Mouse (Mus musculus) ES-E14 (cell line): Measurements from ENCODE around the gene Ebf3. TPM values are rescaled to one million over a fixed set of nuclear protein-coding genes. Genes with fewer than 3 reads are reported as not detected.

Source experiments
- DNase-seq: peaks from one replicate; pipeline ENCODE4 v3.0.0-alpha.2; 2013; ENCODE audit warnings: low read depth, low spot score
- H3K27ac ChIP-seq: 2 replicates; pipeline ENCODE4 v1.5.1; 2012; ENCODE audit warnings: low read depth, mild to moderate bottlenecking, low read length, moderate library complexity, mixed read lengths; ENCODE audit not compliant: poor library complexity, insufficient read depth, severe bottlenecking
- H3K36me3 ChIP-seq: 2 replicates; pipeline ENCODE4 v1.6.1; 2012; ENCODE audit warnings: mild to moderate bottlenecking, low read length, moderate library complexity, mixed read lengths; ENCODE audit not compliant: control insufficient read depth, poor library complexity, insufficient read depth, severe bottlenecking
- H3K4me1 ChIP-seq, 2 experiments: fragments of 150-350 bp in 1 of 2; sonication (generic) in 1 of 2; 2 replicates each; pipeline ENCODE4 v1.6.1; 2012; ENCODE audit warnings: low read length in 2 of 2, mild to moderate bottlenecking in 1 of 2, mixed read lengths in 1 of 2; ENCODE audit not compliant: control insufficient read depth in 2 of 2, insufficient read depth in 2 of 2, poor library complexity in 1 of 2
- H3K4me3 ChIP-seq, 2 experiments: fragments of 150-350 bp in 1 of 2; sonication (generic) in 1 of 2; 2 replicates each; pipeline ENCODE4 v1.5.1; 2012; ENCODE audit warnings: low read length in 2 of 2, low read depth in 1 of 2, mild to moderate bottlenecking in 1 of 2, mixed read lengths in 1 of 2; ENCODE audit not compliant: insufficient read depth in 1 of 2, poor library complexity in 1 of 2, severe bottlenecking in 1 of 2
- H3K9ac ChIP-seq: 2 replicates; pipeline ENCODE4 v1.6.1; 2012; ENCODE audit warnings: low read depth, mild to moderate bottlenecking, low read length, mixed read lengths; ENCODE audit not compliant: poor library complexity, insufficient read depth, severe bottlenecking
- H3K9me3 ChIP-seq: fragments of 150-350 bp; sonication (generic); 2 replicates; pipeline ENCODE4 v1.6.1; 2012; ENCODE audit warnings: low read depth, mild to moderate bottlenecking, low read length; ENCODE audit not compliant: control insufficient read depth, insufficient read depth
- CHD2 ChIP-seq: IDR thresholded peaks from 2 replicates; pipeline ENCODE4 v1.6.1; 2014; ENCODE audit warnings: mild to moderate bottlenecking, low read depth, low read length, inconsistent platforms
- HCFC1 ChIP-seq: IDR thresholded peaks from 2 replicates; pipeline ENCODE4 v1.6.1; 2012; ENCODE audit warnings: low read length, inconsistent platforms, borderline replicate concordance; ENCODE audit not compliant: insufficient read depth
- MAFK ChIP-seq: IDR thresholded peaks from 2 replicates; pipeline ENCODE4 v1.6.1; 2014; ENCODE audit warnings: mild to moderate bottlenecking, low read depth, low read length, inconsistent platforms; ENCODE audit not compliant: insufficient read depth
- ZC3H11A ChIP-seq: IDR thresholded peaks from 2 replicates; pipeline ENCODE4 v1.6.1; 2012; ENCODE audit warnings: low read depth, mild to moderate bottlenecking, inconsistent platforms, low read length, borderline replicate concordance
- ZNF384 ChIP-seq: IDR thresholded peaks from 2 replicates; pipeline ENCODE4 v1.6.1; 2012; ENCODE audit warnings: low read depth, low read length, inconsistent platforms
- in situ Hi-C, 2 experiments: fragments of 600-800 bp; cut with MboI; formaldehyde crosslinking; loops; one replicate each; pipeline ENCODE4 v1.15.1; 2025; ENCODE audit warnings: low sequenced_read_pairs in 2 of 2, inconsistent platforms in 1 of 2; ENCODE audit not compliant: unreplicated experiment in 2 of 2
- total RNA-seq: library from RNA; depleted of rRNA; stranded (reverse); fragments of 300-350 nt; gene quantifications from 2 replicates; pipeline ENCODE4 v1.2.3, GENCODE M21; 2012

The Ebf3 gene
- total RNA-seq, 1 experiment, result 0.22 TPM

GRCm38 (mm10) chr7:137309071-137310066, 4.9 kb downstream of the Ebf3 start:
- H3K36me3 ChIP-seq, result no peaks in the 10 kb centered on the region
- no peak for TF ChIP-seq HCFC1
- TF ChIP-seq ZNF384, result no peak
- no peak for TF ChIP-seq MAFK
- no peak for TF ChIP-seq ZC3H11A
- no peak for TF ChIP-seq CHD2
- H3K4me3 ChIP-seq, result peak overlapping the region; percentile 10 to 55; a peak in 3 of 4 replicates
- peak overlapping the region; percentile 21; the same call in 1 of the 2 replicates for H3K9ac ChIP-seq
- H3K27ac ChIP-seq, result no peak overlapping the region
- peaks cover 0 to 2% of the 10 kb centered on the region in 2 experiments; a peak in 1 of 4 replicates for H3K4me1 ChIP-seq
- no peaks in the 10 kb centered on the region for H3K9me3 ChIP-seq
- in situ Hi-C loops, result loop anchor here in 1 of 2 experiments (10.0 to 25.0 kb wide), 2 partner anchors 715 to 822 kb away; no protein-coding TSS in a partner anchor
- DNase-seq, result no peak

DNA sequence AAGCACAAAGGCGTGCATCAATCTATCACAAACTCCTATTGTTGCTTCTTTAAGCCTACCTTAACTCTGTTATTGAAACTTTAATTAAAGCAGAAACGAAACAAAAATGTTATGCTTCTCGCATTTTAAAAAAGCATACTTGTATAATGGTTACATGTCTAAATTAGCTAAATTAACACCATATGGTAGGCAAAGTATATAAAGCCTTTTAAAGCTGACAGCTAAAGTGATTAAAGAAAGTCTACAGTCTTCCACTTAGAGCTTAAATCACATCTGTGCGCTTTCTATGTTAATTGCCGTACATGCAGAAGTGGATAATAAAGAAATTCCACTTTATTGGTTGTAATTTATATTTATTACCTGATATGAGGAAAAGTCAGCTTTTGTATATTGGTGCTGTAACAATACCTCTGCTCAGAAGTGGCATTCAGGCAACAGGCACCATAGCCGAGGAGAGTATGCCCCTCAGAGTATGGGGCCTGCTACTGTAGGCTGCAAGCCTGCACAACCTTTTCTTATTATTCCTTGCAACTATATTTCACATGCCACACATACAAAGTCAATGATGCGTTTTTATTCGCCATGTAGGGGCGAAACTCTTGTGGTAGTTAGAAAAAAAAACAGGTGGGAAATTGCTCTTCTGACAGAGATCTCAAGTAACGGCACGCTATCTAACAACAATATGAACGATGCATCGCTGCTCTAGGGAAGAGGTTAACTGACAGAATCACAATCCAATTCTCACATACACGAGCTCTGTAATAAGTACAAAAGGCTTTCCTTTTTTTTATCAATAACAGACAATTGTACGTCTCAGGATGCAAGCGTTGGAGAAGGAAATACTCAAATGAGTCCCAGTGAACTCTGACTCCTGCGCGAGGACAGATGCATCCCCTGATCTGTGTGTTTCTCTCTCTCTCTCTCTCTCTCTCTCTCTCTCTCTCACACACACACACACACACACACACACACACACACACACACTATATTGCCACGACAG, 5.9 kb downstream of the Ebf3 start:
- H3K9ac ChIP-seq, result no peak overlapping the region
- peaks cover 0 to 4% of the 10 kb centered on the region in 2 experiments; a peak in 1 of 4 replicates for H3K4me1 ChIP-seq
- in situ Hi-C loops, result loop anchor here in 1 of 2 experiments (25.0 kb wide), 1 partner anchor 821 kb away; no protein-coding TSS in a partner anchor
- TF ChIP-seq ZNF384, result no peak
- no peak for TF ChIP-seq CHD2
- no peak for TF ChIP-seq MAFK
- no peak for TF ChIP-seq HCFC1
- TF ChIP-seq ZC3H11A, result no peak
- DNase-seq, result no peak
- H3K9me3 ChIP-seq, result no peaks in the 10 kb centered on the region
- H3K27ac ChIP-seq, result no peak overlapping the region
- H3K36me3 ChIP-seq, result no peaks in the 10 kb centered on the region
- H3K4me3 ChIP-seq, result no peak overlapping the region

DNA sequence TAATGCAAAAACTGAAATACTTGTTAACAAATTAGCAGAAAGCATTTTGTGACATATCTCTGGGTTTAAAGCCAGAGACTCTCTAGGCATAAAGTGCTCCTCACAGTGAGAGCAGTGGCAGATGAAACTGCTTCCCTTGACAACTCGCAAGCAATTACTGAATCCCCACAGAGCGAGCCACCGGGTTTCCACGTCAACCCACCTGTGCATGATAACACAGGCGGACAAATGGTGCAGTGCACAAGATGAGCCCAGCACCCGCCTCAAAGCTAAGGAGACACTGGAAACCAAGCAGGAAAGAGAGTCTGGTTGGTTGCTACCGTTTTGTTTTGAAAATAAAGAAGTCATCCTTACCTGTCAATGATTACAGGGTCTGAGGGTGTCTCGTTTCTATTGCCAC, 7.1 kb downstream of the Ebf3 start:
- no peaks in the 10 kb centered on the region for H3K36me3 ChIP-seq
- in situ Hi-C loops, result loop anchor here in 1 of 2 experiments (25.0 kb wide), 1 partner anchor 820 kb away; no protein-coding TSS in a partner anchor
- no peak overlapping the region for H3K4me3 ChIP-seq
- no peak for TF ChIP-seq MAFK
- no peak for TF ChIP-seq HCFC1
- no peak for TF ChIP-seq ZC3H11A
- no peak for TF ChIP-seq ZNF384
- no peak for TF ChIP-seq CHD2
- no peaks in the 10 kb centered on the region for H3K9me3 ChIP-seq
- no peak overlapping the region for H3K9ac ChIP-seq
- no peak for DNase-seq
- H3K4me1 ChIP-seq, result peaks cover 0 to 4% of the 10 kb centered on the region in 2 experiments; a peak in 1 of 4 replicates
- H3K27ac ChIP-seq, result no peak overlapping the region

GRCm38 (mm10) chr7:137306127-137306526, 8.1 kb downstream of the Ebf3 start:
- no peak overlapping the region for H3K4me3 ChIP-seq

More at GRCm38 (mm10) chr7:137306127-137306526, 8.1 kb downstream of the Ebf3 start:
- Histone ChIP-seq H3K27ac (no peak overlapping the region), H3K4me1 (peaks cover 0 to 4% of the 10 kb centered on the region in 2 experiments; a peak in 1 of 4 replicates), H3K36me3 (no peaks in the 10 kb centered on the region), H3K9me3 (no peaks in the 10 kb centered on the region), H3K9ac (no peak overlapping the region)
- in situ Hi-C loops, result loop anchor here in 1 of 2 experiments (25.0 kb wide), 1 partner anchor 819 kb away; no protein-coding TSS in a partner anchor
- DNase-seq, result no peak
- TF ChIP-seq ZC3H11A (no peak), ZNF384 (no peak), MAFK (no peak), CHD2 (no peak), HCFC1 (no peak)
